Mouse (Mus musculus): ENCODE results near the gene Fam20b. TPM values are rescaled to one million over a fixed set of nuclear protein-coding genes. Genes with fewer than 3 reads are reported as not detected.
A peak's percentile ranks its signal among the peaks of the same experiment; 100 is the strongest.

Fam20b gene
- polyA plus RNA-seq, 1 experiment = 25.9 TPM

DNA sequence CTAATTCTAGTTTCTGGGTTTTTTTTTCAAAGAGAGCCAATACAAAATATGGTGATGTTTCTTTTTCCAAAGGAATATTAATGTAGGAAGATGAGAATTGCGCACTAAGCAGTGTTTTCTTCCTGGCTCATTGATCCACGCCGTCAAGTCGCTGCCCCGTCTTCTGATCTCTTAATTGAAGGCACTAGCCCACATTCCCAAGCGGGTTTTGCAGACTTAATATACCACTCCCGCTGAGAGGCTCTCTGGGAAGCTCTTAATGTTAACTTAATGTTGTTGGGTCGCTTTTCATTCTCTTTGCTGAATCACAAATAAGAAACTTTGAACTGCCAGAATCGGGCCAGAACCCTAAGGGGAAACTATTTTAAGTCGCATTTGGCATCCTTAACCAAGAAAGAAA lies 74.8 kb downstream of the Fam20b start:
- Histone ChIP-seq H3K4me1 (ENCODE audit: control insufficient read depth, insufficient read depth, low read length) (no peaks in the 10 kb centered on the region), H3K4me3 (replicated peaks; ENCODE audit: extremely low read depth, low read depth, low read length) (no peak overlapping the region)
- no peak for DNase-seq
- WGBS = 84% methylated on average over 10 of the region's 10 CpGs
- no peak for TF ChIP-seq POLR2A (IDR thresholded peaks at IDR 0.05; ENCODE audit: borderline replicate concordance, extremely low read depth, low read depth, low read length)

GRCm38 (mm10) chr1:156642813-156643212 lies 76.1 kb downstream of the Fam20b start:
- Histone ChIP-seq H3K4me1 (ENCODE audit: control insufficient read depth, insufficient read depth, low read length) (no peaks in the 10 kb centered on the region), H3K4me3 (replicated peaks; ENCODE audit: extremely low read depth, low read depth, low read length) (no peak overlapping the region)
- no peak for DNase-seq
- 73% methylated on average over 12 of the region's 12 CpGs for WGBS
- no peak for TF ChIP-seq CTCF (IDR thresholded peaks at IDR 0.05; ENCODE audit: insufficient read depth, low read length)
- TF ChIP-seq POLR2A (IDR thresholded peaks at IDR 0.05; ENCODE audit: borderline replicate concordance, extremely low read depth, low read depth, low read length) = no peak

GRCm38 (mm10) chr1:156641808-156642207 lies 77.1 kb downstream of the Fam20b start:
- TF ChIP-seq POLR2A (IDR thresholded peaks at IDR 0.05; ENCODE audit: borderline replicate concordance, extremely low read depth, low read depth, low read length) (no peak), CTCF (IDR thresholded peaks at IDR 0.05; ENCODE audit: insufficient read depth, low read length) (no peak)

GRCm38 (mm10) chr1:156640577-156640976 lies 78.3 kb downstream of the Fam20b start:
- DNase-seq = no peak
- 59% methylated on average over 4 of the region's 4 CpGs for WGBS

More at GRCm38 (mm10) chr1:156641808-156642207, 77.1 kb downstream of the Fam20b start:
- DNase-seq = no peak
- 74% methylated on average over 10 of the region's 10 CpGs for WGBS
- Histone ChIP-seq H3K4me1 (ENCODE audit: control insufficient read depth, insufficient read depth, low read length) (no peaks in the 10 kb centered on the region), H3K4me3 (replicated peaks; ENCODE audit: extremely low read depth, low read depth, low read length) (no peak overlapping the region)

DNA sequence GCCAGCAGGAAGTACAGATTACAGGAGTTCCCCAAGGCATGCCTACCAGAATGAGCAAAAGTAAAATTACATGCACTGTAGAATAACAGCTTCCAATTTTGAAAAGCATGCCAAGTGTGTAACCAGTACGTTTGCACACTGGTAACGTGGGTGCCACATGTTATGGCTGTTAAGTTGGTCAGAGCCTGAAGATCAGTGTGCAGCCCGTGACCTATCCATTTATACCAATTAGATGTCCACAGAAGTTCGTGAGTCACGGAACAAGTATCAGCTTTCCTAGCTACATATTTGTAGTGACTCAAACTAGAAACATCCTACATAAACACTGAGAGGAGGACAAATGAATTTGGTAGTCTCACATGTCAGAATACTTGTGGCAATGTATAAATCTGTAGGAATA lies 79.4 kb downstream of the Fam20b start:
- no peak overlapping the region for H3K4me3 ChIP-seq (replicated peaks; ENCODE audit: extremely low read depth, low read depth, low read length)
- no peak for TF ChIP-seq CTCF (IDR thresholded peaks at IDR 0.05; ENCODE audit: insufficient read depth, low read length)
- no peak for TF ChIP-seq POLR2A (IDR thresholded peaks at IDR 0.05; ENCODE audit: borderline replicate concordance, extremely low read depth, low read depth, low read length)
- 87% methylated on average over 5 of the region's 5 CpGs for WGBS
- H3K4me1 ChIP-seq (ENCODE audit: control insufficient read depth, insufficient read depth, low read length) = no peaks in the 10 kb centered on the region
- DNase-seq = no peak

More at GRCm38 (mm10) chr1:156640577-156640976, 78.3 kb downstream of the Fam20b start:
- no peak overlapping the region for H3K4me3 ChIP-seq (replicated peaks; ENCODE audit: extremely low read depth, low read depth, low read length)
- H3K4me1 ChIP-seq (ENCODE audit: control insufficient read depth, insufficient read depth, low read length) = no peaks in the 10 kb centered on the region
- peak; percentile 32; the same call in 1 of the 2 replicates for TF ChIP-seq CTCF (IDR thresholded peaks at IDR 0.05; ENCODE audit: insufficient read depth, low read length)
- TF ChIP-seq POLR2A (IDR thresholded peaks at IDR 0.05; ENCODE audit: borderline replicate concordance, extremely low read depth, low read depth, low read length) = no peak

DNA sequence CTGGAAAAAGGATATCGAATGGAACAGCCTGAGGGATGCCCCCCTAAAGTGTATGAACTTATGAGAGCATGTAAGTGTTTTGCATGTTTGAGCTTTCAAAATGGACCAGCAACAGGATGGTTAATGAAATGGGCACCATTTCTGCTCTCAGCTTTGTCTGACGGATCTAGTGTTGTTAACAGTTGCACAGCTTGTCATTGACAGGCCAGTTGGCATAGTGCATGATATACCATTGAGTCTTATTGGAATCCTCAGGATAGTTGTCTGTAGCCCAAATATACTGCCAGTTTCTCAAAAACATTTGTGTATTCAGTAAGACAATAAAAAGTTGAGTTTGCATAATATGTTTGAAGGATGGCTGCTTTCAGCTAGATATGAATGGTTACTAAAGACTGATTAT lies 83.7 kb downstream of the Fam20b start:
- 86% methylated on average over 2 of the region's 2 CpGs for WGBS
- Histone ChIP-seq H3K4me1 (ENCODE audit: control insufficient read depth, insufficient read depth, low read length) (no peaks in the 10 kb centered on the region), H3K4me3 (replicated peaks; ENCODE audit: extremely low read depth, low read depth, low read length) (no peak overlapping the region)
- TF ChIP-seq CTCF (IDR thresholded peaks at IDR 0.05; ENCODE audit: insufficient read depth, low read length) (no peak), POLR2A (IDR thresholded peaks at IDR 0.05; ENCODE audit: borderline replicate concordance, extremely low read depth, low read depth, low read length) (no peak)
- DNase-seq = no peak

DNA sequence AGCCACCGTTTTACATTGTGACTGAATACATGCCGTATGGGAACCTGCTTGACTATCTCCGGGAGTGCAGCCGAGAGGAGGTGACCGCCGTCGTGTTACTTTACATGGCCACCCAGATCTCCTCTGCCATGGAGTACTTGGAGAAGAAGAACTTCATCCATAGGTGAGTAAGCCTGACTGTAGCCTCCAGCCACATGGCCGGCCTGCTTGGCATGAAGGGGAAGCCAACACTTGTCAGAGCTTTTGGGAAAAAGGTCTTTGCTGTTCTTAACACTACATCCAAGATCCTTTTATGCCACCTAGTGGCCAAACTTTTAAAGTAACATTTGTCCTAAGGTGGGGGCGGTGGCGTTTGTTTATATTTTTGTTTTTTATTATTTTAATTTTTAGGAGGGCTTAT lies 85.8 kb downstream of the Fam20b start:
- 70% methylated on average over 10 of the region's 10 CpGs for WGBS
- no peak overlapping the region for H3K4me3 ChIP-seq (replicated peaks; ENCODE audit: extremely low read depth, low read depth, low read length)
- TF ChIP-seq CTCF (IDR thresholded peaks at IDR 0.05; ENCODE audit: insufficient read depth, low read length) = no peak
- DNase-seq = peak; percentile 31
- no peaks in the 10 kb centered on the region for H3K4me1 ChIP-seq (ENCODE audit: control insufficient read depth, insufficient read depth, low read length)

GRCm38 (mm10) chr1:156630965-156631364 lies 87.9 kb downstream of the Fam20b start:
- TF ChIP-seq CTCF (IDR thresholded peaks at IDR 0.05; ENCODE audit: insufficient read depth, low read length) = peak; percentile 31; the same call in 1 of the 2 replicates
- no peak for TF ChIP-seq POLR2A (IDR thresholded peaks at IDR 0.05; ENCODE audit: borderline replicate concordance, extremely low read depth, low read depth, low read length)
- no peak for DNase-seq

GRCm38 (mm10) chr1:156629984-156630383 lies 88.9 kb downstream of the Fam20b start:
- no peak for DNase-seq
- TF ChIP-seq POLR2A (IDR thresholded peaks at IDR 0.05; ENCODE audit: borderline replicate concordance, extremely low read depth, low read depth, low read length) (no peak), CTCF (IDR thresholded peaks at IDR 0.05; ENCODE audit: insufficient read depth, low read length) (no peak)
- H3K4me3 ChIP-seq (replicated peaks; ENCODE audit: extremely low read depth, low read depth, low read length) = no peak overlapping the region
- no peaks in the 10 kb centered on the region for H3K4me1 ChIP-seq (ENCODE audit: control insufficient read depth, insufficient read depth, low read length)
- 91% methylated on average over 8 of the region's 8 CpGs for WGBS

More at GRCm38 (mm10) chr1:156630965-156631364, 87.9 kb downstream of the Fam20b start:
- H3K4me3 ChIP-seq (replicated peaks; ENCODE audit: extremely low read depth, low read depth, low read length) = no peak overlapping the region
- no peaks in the 10 kb centered on the region for H3K4me1 ChIP-seq (ENCODE audit: control insufficient read depth, insufficient read depth, low read length)

Other genes with a start within 250 kb of the Fam20b start
- 61.3 and 104 TPM in 2 replicates for gene Soat1, start 244.8 kb downstream of the Fam20b start, polyA plus RNA-seq (2012; rRNA removed)
- 11.0 and 12.2 TPM in 2 replicates for gene Gm10031, start 195.1 kb downstream of the Fam20b start, polyA plus RNA-seq (2012; rRNA removed)
- gene Abl2, start 160.3 kb downstream of the Fam20b start, polyA plus RNA-seq (2012; rRNA removed) = 8.2 and 9.8 TPM in 2 replicates
- 73.2 and 105 TPM in 2 replicates for gene Tor3a, start 44.7 kb downstream of the Fam20b start, polyA plus RNA-seq (2012; rRNA removed)
- 0.09 and 0.96 TPM in 2 replicates for gene Angptl1, start 119.5 kb upstream of the Fam20b start, polyA plus RNA-seq (2012; rRNA removed)
- 6.3 and 7.0 TPM in 2 replicates for gene Ralgps2, start 220.5 kb upstream of the Fam20b start, polyA plus RNA-seq (2012; rRNA removed)

All from lung, adult 2 months (tissue).